Mouse (Mus musculus) CH12.LX (cell line): ENCODE measurements at regions not wholly inside any gene's neighbourhood (a gene's known extent, or its start where the extent isn't known, plus 50 kb on each side); places are given as distances from the start of the nearest gene placed in this dataset.

Experiments used
- DNase-seq: peaks from one replicate; pipeline ENCODE4 v3.0.0-alpha.2; 2013; ENCODE audit errors: extremely low read depth
- H3K27ac ChIP-seq: 2 replicates; pipeline ENCODE4 v1.5.1; 2012; ENCODE audit warnings: low read depth, mild to moderate bottlenecking, control low read depth, moderate library complexity; ENCODE audit not compliant: insufficient read depth
- H3K27me3 ChIP-seq: replicated peaks from 2 replicates; pipeline ENCODE3; 2012; ENCODE audit warnings: inconsistent platforms
- H3K36me3 ChIP-seq, 2 experiments: replicated peaks in 1 of 2; 2 replicates each; pipeline versions ENCODE3 to v1.6.1; 2012; ENCODE audit warnings: inconsistent platforms in 1 of 2, low read length in 1 of 2, mild to moderate bottlenecking in 1 of 2, mixed read lengths in 1 of 2, moderate library complexity in 1 of 2; ENCODE audit not compliant: control insufficient read depth in 1 of 2, insufficient read depth in 1 of 2
- H3K4me1 ChIP-seq, 2 experiments: 2 replicates each; pipeline ENCODE4 v1.6.1; 2012; ENCODE audit warnings: inconsistent platforms in 1 of 2, moderate library complexity in 1 of 2; ENCODE audit not compliant: insufficient read depth in 2 of 2, control insufficient read depth in 1 of 2
- H3K4me2 ChIP-seq: 2 replicates; pipeline ENCODE4 v1.6.1; 2012; ENCODE audit warnings: low read depth, mild to moderate bottlenecking, control low read depth; ENCODE audit not compliant: poor library complexity, insufficient read depth, severe bottlenecking
- H3K4me3 ChIP-seq, 3 experiments: fragments of 150-350 bp in 1 of 3; sonication (generic) in 1 of 3; replicated peaks in 1 of 3; 2 replicates each; pipeline versions ENCODE3 to v1.5.1; 2011 to 2012; ENCODE audit warnings: low read depth in 2 of 3, low read length in 2 of 3, mild to moderate bottlenecking in 2 of 3, moderate library complexity in 2 of 3, control low read depth in 1 of 3, improper control_type of control experiment in 1 of 3, inconsistent platforms in 1 of 3, mixed read lengths in 1 of 3; ENCODE audit not compliant: poor library complexity in 1 of 3
- H3K79me2 ChIP-seq: replicated peaks from 2 replicates; pipeline ENCODE4 v1.6.1; 2012; ENCODE audit warnings: mild to moderate bottlenecking, moderate library complexity; ENCODE audit not compliant: control insufficient read depth, poor library complexity, insufficient read depth, severe bottlenecking; ENCODE audit errors: extremely low read depth
- H3K9ac ChIP-seq: 2 replicates; pipeline ENCODE4 v1.6.1; 2012; ENCODE audit warnings: low read depth, mild to moderate bottlenecking, control low read depth, moderate library complexity; ENCODE audit not compliant: insufficient read depth
- H3K9me3 ChIP-seq: replicated peaks from 2 replicates; pipeline ENCODE3; 2012; ENCODE audit warnings: low read length, inconsistent platforms, mixed read lengths
- CHD2 ChIP-seq: IDR thresholded peaks from 2 replicates; pipeline ENCODE4 v1.6.1; 2011; ENCODE audit warnings: low read length, improper control_type of control experiment
- GABPA ChIP-seq: IDR thresholded peaks from 2 replicates; pipeline ENCODE4 v1.6.1; 2012; ENCODE audit warnings: low read depth, low read length, improper control_type of control experiment, inconsistent platforms; ENCODE audit not compliant: insufficient replicate concordance
- IRF4 ChIP-seq: IDR thresholded peaks from 2 replicates; pipeline ENCODE4 v1.6.1; 2014; ENCODE audit warnings: low read depth, mild to moderate bottlenecking, inconsistent platforms, low read length, improper control_type of control experiment
- MAX ChIP-seq: IDR thresholded peaks from 2 replicates; pipeline ENCODE4 v1.6.1; 2011; ENCODE audit warnings: low read length, improper control_type of control experiment
- MAZ ChIP-seq: IDR thresholded peaks from 2 replicates; pipeline ENCODE4 v1.6.1; 2012; ENCODE audit warnings: low read depth, mild to moderate bottlenecking, inconsistent platforms, low read length, improper control_type of control experiment, moderate library complexity
- MEF2A ChIP-seq: IDR thresholded peaks from 2 replicates; pipeline ENCODE4 v1.6.1; 2014; ENCODE audit warnings: low read depth, mild to moderate bottlenecking, inconsistent platforms, low read length, improper control_type of control experiment, borderline replicate concordance
- MXI1 ChIP-seq: IDR thresholded peaks from 2 replicates; pipeline ENCODE4 v1.6.1; 2011; ENCODE audit warnings: mild to moderate bottlenecking, low read depth, low read length, improper control_type of control experiment
- MYC ChIP-seq: IDR thresholded peaks from 2 replicates; pipeline ENCODE4 v1.6.1; 2011; ENCODE audit warnings: low read depth, mild to moderate bottlenecking, improper control_type of control experiment, low read length
- PAX5 ChIP-seq: IDR thresholded peaks from 2 replicates; pipeline ENCODE4 v1.6.1; 2012; ENCODE audit warnings: low read length, inconsistent platforms, mixed read lengths
- RCOR1 ChIP-seq: conservative IDR thresholded peaks from 2 replicates; pipeline ENCODE4 v1.6.1; 2012; ENCODE audit warnings: low read depth, mild to moderate bottlenecking, inconsistent platforms, low read length, improper control_type of control experiment
- SIN3A ChIP-seq: IDR thresholded peaks from 2 replicates; pipeline ENCODE4 v1.6.1; 2012; ENCODE audit warnings: low read length, improper control_type of control experiment, inconsistent platforms
- SMC3 ChIP-seq: IDR thresholded peaks from 2 replicates; pipeline ENCODE4 v1.6.1; 2011; ENCODE audit warnings: low read depth, low read length, improper control_type of control experiment
- UBTF ChIP-seq: IDR thresholded peaks from 2 replicates; pipeline ENCODE4 v1.6.1; 2012; ENCODE audit warnings: low read depth, mild to moderate bottlenecking, inconsistent platforms, low read length, improper control_type of control experiment, moderate library complexity
- USF1 ChIP-seq: IDR thresholded peaks from 2 replicates; pipeline ENCODE4 v1.6.1; 2014; ENCODE audit warnings: low read depth, mild to moderate bottlenecking, inconsistent platforms, low read length, improper control_type of control experiment
- USF2 ChIP-seq: conservative IDR thresholded peaks from 2 replicates; pipeline ENCODE4 v1.6.1; 2011; ENCODE audit warnings: low read depth, low read length, improper control_type of control experiment
- ZC3H11A ChIP-seq: IDR thresholded peaks from 2 replicates; pipeline ENCODE4 v1.6.1; 2012; ENCODE audit warnings: low read depth, mild to moderate bottlenecking, inconsistent platforms, low read length, improper control_type of control experiment
- ZKSCAN1 ChIP-seq: IDR thresholded peaks from 2 replicates; pipeline ENCODE4 v1.6.1; 2012; ENCODE audit warnings: low read depth, inconsistent platforms, low read length, improper control_type of control experiment, borderline replicate concordance
- ZNF384 ChIP-seq: IDR thresholded peaks from 2 replicates; pipeline ENCODE4 v1.6.1; 2012; ENCODE audit warnings: low read depth, low read length, improper control_type of control experiment, inconsistent platforms
- dilution Hi-C: fragments of 300-500 bp; cut with MboI; formaldehyde crosslinking; loops from 2 replicates; pipeline ENCODE4 v1.14.3; 2020; ENCODE audit warnings: low sequenced_read_pairs; ENCODE audit not compliant: extremely low pct_unique_long_range_greater_than_20kb, extremely low pct_ligation_motif_present
- in situ Hi-C: fragments of 300-500 bp; cut with MboI; formaldehyde crosslinking; loops from 3 replicates; pipeline ENCODE4 v1.14.3; 2019; ENCODE audit warnings: low sequenced_read_pairs, low pct_ligation_motif_present, low pct_unique_long_range_greater_than_20kb, mixed read lengths

DNA sequence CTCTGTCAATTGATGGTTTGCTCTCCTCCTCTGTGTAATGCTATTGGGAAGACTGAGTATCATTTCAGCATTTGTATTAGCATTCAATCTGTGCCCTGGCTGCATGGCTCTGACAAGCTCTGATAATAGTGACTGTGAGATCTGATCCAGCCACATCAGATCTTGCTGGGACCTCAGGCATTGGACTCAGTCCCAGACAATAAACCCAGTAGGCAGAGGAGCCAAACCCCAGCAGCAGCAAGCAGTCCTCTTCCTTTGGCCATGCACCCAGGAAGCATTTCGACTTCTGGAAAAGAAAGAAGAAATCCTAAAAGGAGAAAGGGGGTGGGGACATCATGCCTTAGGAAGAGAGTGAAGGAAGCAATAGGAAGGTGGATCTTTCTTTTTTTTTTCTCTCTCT lies 205.8 kb upstream of the Onecut1 start:
- TF ChIP-seq SIN3A (no peak), SMC3 (no peak), MYC (no peak), MAZ (no peak), ZKSCAN1 (no peak), UBTF (no peak), MXI1 (no peak), USF1 (no peak)
- H3K4me1 ChIP-seq: no peaks in the 10 kb centered on the region
- no peaks in the 10 kb centered on the region for H3K9me3 ChIP-seq
- H3K4me3 ChIP-seq: no peak overlapping the region
- no peak overlapping the region for H3K9ac ChIP-seq
- dilution Hi-C loops: no loop called here
- H3K4me2 ChIP-seq: no peak overlapping the region
- no peaks in the 10 kb centered on the region for H3K79me2 ChIP-seq
- H3K36me3 ChIP-seq: no peaks in the 10 kb centered on the region
- H3K27me3 ChIP-seq: peaks cover 47% of the 10 kb centered on the region
- no peak for DNase-seq
- in situ Hi-C loops: no loop called here
- H3K27ac ChIP-seq: no peak overlapping the region

DNA sequence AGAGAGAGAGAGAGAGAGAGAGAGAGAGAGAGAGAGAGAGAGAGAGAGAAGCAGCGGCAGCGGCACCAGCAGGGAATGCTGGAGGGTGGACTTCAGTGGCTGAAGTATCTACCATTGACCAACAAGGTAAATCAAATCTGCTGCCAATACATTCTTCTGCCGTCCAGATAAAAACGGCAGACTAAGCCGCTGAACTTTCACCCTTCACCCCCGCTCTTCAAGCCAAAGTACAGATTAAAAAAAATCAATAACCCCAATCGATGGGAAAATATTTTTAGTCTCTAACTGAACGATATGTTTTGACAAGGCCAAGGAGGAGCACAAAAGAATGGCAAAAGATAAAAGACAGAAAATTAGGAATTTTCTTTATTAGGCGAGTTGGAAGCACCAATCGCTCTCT lies 205.3 kb upstream of the Onecut1 start:
- TF ChIP-seq USF2: no peak
- TF ChIP-seq GABPA: no peak
- TF ChIP-seq MXI1: no peak
- no peak for TF ChIP-seq SMC3
- TF ChIP-seq ZC3H11A: no peak
- no peak for TF ChIP-seq MYC
- TF ChIP-seq SIN3A: no peak
- H3K27me3 ChIP-seq: peaks cover 47% of the 10 kb centered on the region
- H3K4me1 ChIP-seq: no peaks in the 10 kb centered on the region
- H3K4me3 ChIP-seq: no peak overlapping the region
- DNase-seq: no peak
- no peaks in the 10 kb centered on the region for H3K79me2 ChIP-seq
- no peak overlapping the region for H3K4me2 ChIP-seq
- H3K36me3 ChIP-seq: no peaks in the 10 kb centered on the region
- H3K27ac ChIP-seq: no peak overlapping the region
- in situ Hi-C loops: no loop called here
- H3K9me3 ChIP-seq: no peaks in the 10 kb centered on the region
- dilution Hi-C loops: no loop called here
- no peak overlapping the region for H3K9ac ChIP-seq

- no peak overlapping the region for H3K9ac ChIP-seq
- H3K9me3 ChIP-seq: no peaks in the 10 kb centered on the region
- H3K27ac ChIP-seq: no peak overlapping the region
- H3K4me2 ChIP-seq: no peak overlapping the region
- no peak for TF ChIP-seq USF1
- TF ChIP-seq GABPA: no peak
- TF ChIP-seq MXI1: no peak
- TF ChIP-seq MAX: no peak
- TF ChIP-seq RCOR1: no peak
- TF ChIP-seq CHD2: no peak
- no peak for TF ChIP-seq ZNF384
- TF ChIP-seq PAX5: no peak
- TF ChIP-seq MEF2A: no peak
- no peak for TF ChIP-seq IRF4
- no peaks in the 10 kb centered on the region for H3K79me2 ChIP-seq
- H3K4me3 ChIP-seq: no peak overlapping the region
- H3K36me3 ChIP-seq: no peaks in the 10 kb centered on the region
- in situ Hi-C loops (no loop called here), dilution Hi-C loops (no loop called here)
- H3K4me1 ChIP-seq: no peaks in the 10 kb centered on the region
- DNase-seq: no peak
- peaks cover 22% of the 10 kb centered on the region for H3K27me3 ChIP-seq
Measured at GRCm38 (mm10) chr9:74671356-74671952, 190.3 kb upstream of the Onecut1 start.
